Mouse (Mus musculus): ENCODE measurements around the gene Pcp4. TPM values are rescaled to one million over a fixed set of nuclear protein-coding genes. Genes with fewer than 3 reads are reported as not detected.

The Pcp4 gene
- total and polyA plus RNA-seq, 3 experiments, result 2.4 to 3.3 TPM; not detected in 1

DNA sequence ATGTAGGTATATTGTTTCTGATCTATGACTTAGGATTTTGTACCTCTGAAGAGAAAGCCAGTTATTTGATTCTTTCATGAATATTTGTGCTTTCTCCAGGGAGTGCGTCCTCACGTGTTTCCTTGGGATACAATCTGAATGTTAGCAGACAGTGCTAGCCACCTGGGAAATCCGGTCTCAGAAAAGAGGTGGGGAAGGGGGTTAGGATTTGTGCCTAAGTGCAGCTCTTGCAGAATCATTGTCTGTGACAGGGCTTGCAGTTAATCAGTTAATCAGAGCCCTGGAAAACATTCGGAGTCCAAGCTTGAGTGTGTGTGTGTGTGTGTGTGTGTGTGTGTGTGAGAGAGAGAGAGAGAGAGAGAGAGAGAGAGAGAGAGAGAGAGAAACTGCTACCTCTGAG is 605 bp downstream of the Pcp4 start:
- Histone ChIP-seq H3K4me1 (ENCODE audit: control insufficient read depth in 1 of 2, insufficient read depth in 2 of 2) (peaks cover 0 to 3% of the 10 kb centered on the region in 2 experiments; a peak in 3 of 4 replicates), H3K27ac (ENCODE audit: insufficient read depth, low read depth) (no peak overlapping the region), H3K4me3 (replicated peaks in 1 of 3; ENCODE audit: low read depth in 2 of 3, low read length in 2 of 3, poor library complexity in 1 of 3) (no peak overlapping the region), H3K9ac (ENCODE audit: insufficient read depth, low read depth) (no peak overlapping the region), H3K36me3 (replicated peaks in 1 of 2; ENCODE audit: control insufficient read depth in 1 of 2, insufficient read depth in 1 of 2, low read length in 1 of 2) (no peaks in the 10 kb centered on the region), H3K4me2 (ENCODE audit: insufficient read depth, low read depth, poor library complexity, severe bottlenecking) (no peak overlapping the region), H3K27me3 (replicated peaks) (peaks cover 6% of the 10 kb centered on the region), H3K79me2 (replicated peaks; ENCODE audit: control insufficient read depth, extremely low read depth, insufficient read depth, poor library complexity, severe bottlenecking) (no peaks in the 10 kb centered on the region), H3K9me3 (replicated peaks; ENCODE audit: low read length) (no peaks in the 10 kb centered on the region)
- dilution Hi-C loops (cut with MboI; ENCODE audit: extremely low pct_ligation_motif_present, extremely low pct_unique_long_range_greater_than_20kb, low sequenced_read_pairs), result no loop called here
- in situ Hi-C loops (cut with MboI; ENCODE audit: low pct_ligation_motif_present, low pct_unique_long_range_greater_than_20kb, low sequenced_read_pairs), result loop anchor here (5.0 to 25.0 kb wide), 3 partner anchors 96 to 231 kb away; partner anchors contain the start of gene B3galt5
- DNase-seq (ENCODE audit: extremely low read depth), result no peak
- TF ChIP-seq TBP (conservative IDR thresholded peaks at IDR 0.05; ENCODE audit: low read depth, low read length), result no peak
- no peak for TF ChIP-seq CHD1 (IDR thresholded peaks at IDR 0.05; ENCODE audit: low read depth, low read length)
- TF ChIP-seq ZC3H11A (IDR thresholded peaks at IDR 0.05; ENCODE audit: low read depth, low read length), result no peak
- no peak for TF ChIP-seq CHD2 (IDR thresholded peaks at IDR 0.05; ENCODE audit: low read length)
- no peak for TF ChIP-seq UBTF (IDR thresholded peaks at IDR 0.05; ENCODE audit: low read depth, low read length)
- TF ChIP-seq POLR2A (IDR thresholded peaks at IDR 0.05; ENCODE audit: low read depth, low read length), result no peak
- no peak for TF ChIP-seq USF1 (IDR thresholded peaks at IDR 0.05; ENCODE audit: low read depth, low read length)
- TF ChIP-seq PAX5 (IDR thresholded peaks at IDR 0.05; ENCODE audit: low read length), result no peak
- no peak for TF ChIP-seq MEF2A (IDR thresholded peaks at IDR 0.05; ENCODE audit: borderline replicate concordance, low read depth, low read length)
- no peak for TF ChIP-seq KAT2A (IDR thresholded peaks at IDR 0.05; ENCODE audit: insufficient replicate concordance, low read length)
- TF ChIP-seq TCF12 (IDR thresholded peaks at IDR 0.05; ENCODE audit: low read depth, low read length), result no peak
- no peak for TF ChIP-seq NRF1 (IDR thresholded peaks at IDR 0.05; ENCODE audit: low read depth, low read length)
- TF ChIP-seq ZMIZ1 (IDR thresholded peaks at IDR 0.05; ENCODE audit: low read depth, low read length), result no peak
- TF ChIP-seq MXI1 (IDR thresholded peaks at IDR 0.05; ENCODE audit: low read depth, low read length), result no peak

DNA sequence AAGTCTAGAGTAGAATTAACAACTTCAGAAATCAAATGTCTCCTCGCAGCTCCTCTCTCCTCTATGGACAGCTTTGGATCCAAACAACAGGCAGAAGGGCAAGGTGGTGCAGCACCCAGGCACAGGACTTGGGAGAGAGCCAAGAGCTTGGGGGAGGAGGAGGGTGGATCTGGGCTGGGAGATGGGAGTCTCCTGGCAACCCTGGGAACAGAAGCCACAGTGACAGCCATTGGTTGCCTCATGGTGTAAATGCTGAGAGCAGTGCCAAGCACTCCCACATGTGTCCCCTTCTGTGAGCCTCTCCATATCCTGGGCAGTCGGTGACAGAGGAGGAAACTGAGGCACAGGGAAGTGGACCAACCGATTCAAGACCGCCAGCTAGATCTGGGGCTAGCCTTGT is 1.3 kb downstream of the Pcp4 start:
- DNase-seq (ENCODE audit: extremely low read depth), result no peak
- H3K9ac ChIP-seq (ENCODE audit: insufficient read depth, low read depth), result no peak overlapping the region
- H3K4me1 ChIP-seq (ENCODE audit: control insufficient read depth in 1 of 2, insufficient read depth in 2 of 2), result peaks cover 0 to 3% of the 10 kb centered on the region in 2 experiments; a peak in 3 of 4 replicates
- TF ChIP-seq ZC3H11A (IDR thresholded peaks at IDR 0.05; ENCODE audit: low read depth, low read length), result no peak
- H3K4me2 ChIP-seq (ENCODE audit: insufficient read depth, low read depth, poor library complexity, severe bottlenecking), result no peak overlapping the region
- H3K79me2 ChIP-seq (replicated peaks; ENCODE audit: control insufficient read depth, extremely low read depth, insufficient read depth, poor library complexity, severe bottlenecking), result no peaks in the 10 kb centered on the region
- no peak overlapping the region for H3K27ac ChIP-seq (ENCODE audit: insufficient read depth, low read depth)
- no peaks in the 10 kb centered on the region for H3K36me3 ChIP-seq (replicated peaks in 1 of 2; ENCODE audit: control insufficient read depth in 1 of 2, insufficient read depth in 1 of 2, low read length in 1 of 2)
- in situ Hi-C loops (cut with MboI; ENCODE audit: low pct_ligation_motif_present, low pct_unique_long_range_greater_than_20kb, low sequenced_read_pairs) (loop anchor here (5.0 to 25.0 kb wide), 3 partner anchors 96 to 231 kb away; partner anchors contain the start of gene B3galt5), dilution Hi-C loops (cut with MboI; ENCODE audit: extremely low pct_ligation_motif_present, extremely low pct_unique_long_range_greater_than_20kb, low sequenced_read_pairs) (no loop called here)
- peaks cover 6% of the 10 kb centered on the region for H3K27me3 ChIP-seq (replicated peaks)
- no peaks in the 10 kb centered on the region for H3K9me3 ChIP-seq (replicated peaks; ENCODE audit: low read length)
- H3K4me3 ChIP-seq (replicated peaks in 1 of 3; ENCODE audit: low read depth in 2 of 3, low read length in 2 of 3, poor library complexity in 1 of 3), result no peak overlapping the region

DNA sequence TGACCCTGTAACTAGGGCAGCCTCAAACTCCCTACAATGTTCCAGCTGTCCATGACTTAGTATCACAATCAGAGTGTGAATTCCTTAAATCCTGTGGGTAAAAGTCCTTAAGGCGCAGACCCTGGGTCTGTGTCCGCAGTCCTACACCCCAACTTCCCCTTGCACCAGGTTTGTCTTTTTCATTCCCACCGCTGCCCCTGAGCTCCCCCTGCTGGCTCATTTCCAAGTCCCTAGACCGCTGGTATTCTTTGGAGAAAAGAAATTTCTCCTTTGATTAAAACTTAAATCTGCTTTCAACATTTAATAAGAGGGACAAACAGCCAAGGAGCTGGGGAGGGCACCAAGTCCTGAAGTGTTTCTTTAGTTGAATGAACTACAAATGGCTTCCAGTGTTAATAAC is 2.2 kb downstream of the Pcp4 start:
- dilution Hi-C loops (cut with MboI; ENCODE audit: extremely low pct_ligation_motif_present, extremely low pct_unique_long_range_greater_than_20kb, low sequenced_read_pairs) (no loop called here), in situ Hi-C loops (cut with MboI; ENCODE audit: low pct_ligation_motif_present, low pct_unique_long_range_greater_than_20kb, low sequenced_read_pairs) (loop anchor here (5.0 to 25.0 kb wide), 4 partner anchors 97 to 232 kb away; partner anchors contain the start of gene B3galt5)
- Histone ChIP-seq H3K27ac (ENCODE audit: insufficient read depth, low read depth) (no peak overlapping the region), H3K36me3 (replicated peaks in 1 of 2; ENCODE audit: control insufficient read depth in 1 of 2, insufficient read depth in 1 of 2, low read length in 1 of 2) (no peaks in the 10 kb centered on the region), H3K9me3 (replicated peaks; ENCODE audit: low read length) (no peaks in the 10 kb centered on the region), H3K27me3 (replicated peaks) (peaks cover 6% of the 10 kb centered on the region), H3K79me2 (replicated peaks; ENCODE audit: control insufficient read depth, extremely low read depth, insufficient read depth, poor library complexity, severe bottlenecking) (no peaks in the 10 kb centered on the region), H3K4me1 (ENCODE audit: control insufficient read depth in 1 of 2, insufficient read depth in 2 of 2) (peaks cover 0 to 3% of the 10 kb centered on the region in 2 experiments; a peak in 3 of 4 replicates), H3K9ac (ENCODE audit: insufficient read depth, low read depth) (no peak overlapping the region), H3K4me3 (replicated peaks in 1 of 3; ENCODE audit: low read depth in 2 of 3, low read length in 2 of 3, poor library complexity in 1 of 3) (no peak overlapping the region), H3K4me2 (ENCODE audit: insufficient read depth, low read depth, poor library complexity, severe bottlenecking) (no peak overlapping the region)
- DNase-seq (ENCODE audit: extremely low read depth), result peak; percentile 49
- TF ChIP-seq NELFE (IDR thresholded peaks at IDR 0.05; ENCODE audit: low read depth, low read length) (peak; percentile 26; the same call in 1 of the 2 replicates), CTCF (conservative IDR thresholded peaks at IDR 0.05 in 1 of 2, IDR thresholded peaks at IDR 0.05 in 1 of 2; ENCODE audit: low read depth in 2 of 2, low read length in 2 of 2) (peak; percentile 58 to 94; a peak in 3 of 4 replicates), ZC3H11A (IDR thresholded peaks at IDR 0.05; ENCODE audit: low read depth, low read length) (peak; percentile 71), MEF2A (IDR thresholded peaks at IDR 0.05; ENCODE audit: borderline replicate concordance, low read depth, low read length) (no peak), MXI1 (IDR thresholded peaks at IDR 0.05; ENCODE audit: low read depth, low read length) (no peak), MAX (IDR thresholded peaks at IDR 0.05; ENCODE audit: low read length) (no peak), RAD21 (IDR thresholded peaks at IDR 0.05; ENCODE audit: low read depth, low read length) (peak; percentile 84), BHLHE40 (IDR thresholded peaks at IDR 0.05; ENCODE audit: low read depth, low read length) (no peak), POLR2A (IDR thresholded peaks at IDR 0.05; ENCODE audit: low read depth, low read length) (no peak), E2F4 (IDR thresholded peaks at IDR 0.05; ENCODE audit: insufficient replicate concordance, low read depth, low read length) (no peak), MAZ (IDR thresholded peaks at IDR 0.05; ENCODE audit: low read depth, low read length) (no peak), EP300 (IDR thresholded peaks at IDR 0.05; ENCODE audit: low read length) (no peak), ZMIZ1 (IDR thresholded peaks at IDR 0.05; ENCODE audit: low read depth, low read length) (no peak), IRF4 (IDR thresholded peaks at IDR 0.05; ENCODE audit: low read depth, low read length) (0 out of 2 replicates have a peak, but pooled peaks have one; percentile 32), UBTF (IDR thresholded peaks at IDR 0.05; ENCODE audit: low read depth, low read length) (no peak), PAX5 (IDR thresholded peaks at IDR 0.05; ENCODE audit: low read length) (no peak), HCFC1 (IDR thresholded peaks at IDR 0.05; ENCODE audit: low read depth, low read length) (no peak), CHD2 (IDR thresholded peaks at IDR 0.05; ENCODE audit: low read length) (no peak), TCF12 (IDR thresholded peaks at IDR 0.05; ENCODE audit: low read depth, low read length) (no peak)
